Mouse (Mus musculus) retina, postnatal 7 days (tissue): ENCODE measurements around the gene Selenbp1.
"Not testable (repeated sequence)": the region's sequence is repeated elsewhere in the genome, so short reads cannot be mapped to it uniquely, and the experiment has no call there.

Experiments used
- DNase-seq: peaks from one replicate; pipeline ENCODE4 v3.0.0-alpha.2; 2012; ENCODE audit warnings: low read depth, low spot score

Selenbp1 gene

GRCm38 (mm10) chr3:94932809-94933564, at the start of gene Selenbp1:
TSS of gene Selenbp1 (plus strand) at chr3:94933056.
- peak; percentile 37 for DNase-seq

GRCm38 (mm10) chr3:94886316-94887224, 46.3 kb upstream of the Selenbp1 start, which contains the start of gene Psmb4:
TSS of gene Psmb4 (minus strand) at chr3:94886961.
- peak; percentile 83 for DNase-seq

GRCm38 (mm10) chr3:94888595-94888994, 44.3 kb upstream of the Selenbp1 start:
- peak; percentile 23 for DNase-seq

- DNase-seq: no peak
Observed at GRCm38 (mm10) chr3:94894076-94894475, 38.8 kb upstream of the Selenbp1 start.

GRCm38 (mm10) chr3:94902747-94903146, 30.1 kb upstream of the Selenbp1 start:
- DNase-seq: peak; percentile 46

- DNase-seq: not testable (repeated sequence)
Observed at GRCm38 (mm10) chr3:94904759-94905158, 28.1 kb upstream of the Selenbp1 start.

- no peak for DNase-seq
Observed at GRCm38 (mm10) chr3:94906482-94906881, 26.4 kb upstream of the Selenbp1 start.

GRCm38 (mm10) chr3:94911050-94911693, 21.7 kb upstream of the Selenbp1 start:
- no peak for DNase-seq

GRCm38 (mm10) chr3:94913801-94914200, 19.1 kb upstream of the Selenbp1 start:
- no peak for DNase-seq

GRCm38 (mm10) chr3:94915903-94916741, 16.7 kb upstream of the Selenbp1 start:
- DNase-seq: no peak

- DNase-seq: no peak
Observed at GRCm38 (mm10) chr3:94917816-94918361, 15.0 kb upstream of the Selenbp1 start.

GRCm38 (mm10) chr3:94918845-94919244, 14.0 kb upstream of the Selenbp1 start:
- no peak for DNase-seq

GRCm38 (mm10) chr3:94921104-94921503, 11.8 kb upstream of the Selenbp1 start:
- no peak for DNase-seq

- DNase-seq: no peak
Observed at GRCm38 (mm10) chr3:94922333-94922732, 10.5 kb upstream of the Selenbp1 start.

- no peak for DNase-seq
Observed at GRCm38 (mm10) chr3:94924688-94925087, 8.2 kb upstream of the Selenbp1 start.

- DNase-seq: not testable (repeated sequence)
Observed at GRCm38 (mm10) chr3:94926301-94926736, 6.5 kb upstream of the Selenbp1 start.

- DNase-seq: not testable (repeated sequence)
Observed at GRCm38 (mm10) chr3:94928979-94929378, 3.9 kb upstream of the Selenbp1 start.

- not testable (repeated sequence) for DNase-seq
Observed at GRCm38 (mm10) chr3:94930386-94931266, 2.2 kb upstream of the Selenbp1 start.

GRCm38 (mm10) chr3:94931427-94932082, 1.3 kb upstream of the Selenbp1 start:
- DNase-seq: not testable (repeated sequence)
